Mouse (Mus musculus): ENCODE measurements at regions not wholly inside any gene's neighbourhood (a gene's known extent, or its start where the extent isn't known, plus 50 kb on each side); places are given as distances from the start of the nearest gene placed in this dataset.

DNA sequence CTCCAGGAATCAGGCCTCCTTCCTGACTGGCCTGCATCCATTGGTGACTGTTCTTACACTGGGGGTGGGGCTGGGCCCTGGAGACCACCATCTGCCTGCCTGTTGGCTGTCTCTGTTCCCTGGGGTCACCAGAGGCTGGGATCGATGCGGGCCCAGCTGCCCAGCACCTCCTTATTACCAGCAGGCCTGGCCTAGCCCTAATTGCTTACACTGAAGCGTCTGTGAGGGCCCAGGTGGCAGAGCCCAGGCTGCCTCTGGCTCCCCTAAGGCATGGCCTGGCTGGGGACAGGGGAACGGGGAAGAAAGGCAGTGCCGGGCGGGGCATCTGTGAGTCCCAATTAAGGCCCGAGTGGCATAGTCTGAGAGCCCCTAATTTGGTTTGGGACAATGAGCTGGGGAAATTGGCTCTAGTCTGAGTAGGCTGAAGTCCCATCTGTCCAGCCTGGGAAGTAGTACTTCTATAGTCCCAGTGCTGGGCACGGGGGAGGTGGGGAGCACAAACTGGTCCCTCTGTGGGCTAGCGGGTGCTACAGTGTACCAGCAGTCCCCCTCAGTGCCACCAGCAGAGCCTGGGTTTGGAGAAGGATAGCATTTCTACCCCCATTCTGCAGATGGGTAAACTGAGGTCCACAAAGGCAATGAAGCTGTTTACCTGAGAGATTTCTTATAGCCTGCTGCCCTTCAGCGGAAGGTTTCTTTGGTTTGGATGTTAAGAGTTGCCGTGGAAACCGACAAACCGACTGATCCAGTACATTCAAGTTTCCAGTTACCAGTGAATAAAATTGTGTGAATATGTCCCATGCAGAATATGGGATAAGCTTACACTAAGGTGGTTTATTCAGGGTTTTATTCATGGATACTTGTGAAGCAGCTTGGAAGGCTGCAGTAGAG is 121.6 kb downstream of the Mn1 start:
- H3K4me3 ChIP-seq = no peak overlapping the region
- H3K27ac ChIP-seq = no peak overlapping the region
- H3K36me3 ChIP-seq (ENCODE audit: control insufficient read depth, insufficient read depth, low read length) = no peaks in the 10 kb centered on the region
- H3K9ac ChIP-seq (ENCODE audit: low read depth, low read length) = no peak overlapping the region
- no peaks in the 10 kb centered on the region for H3K79me2 ChIP-seq (replicated peaks; ENCODE audit: control insufficient read depth, insufficient read depth, low read length)
- WGBS = 90% methylated on average over 13 of the region's 13 CpGs
- H3K27me3 ChIP-seq (ENCODE audit: control insufficient read depth, insufficient read depth, low read length) = no peaks in the 10 kb centered on the region
- H3K4me1 ChIP-seq (ENCODE audit: control insufficient read depth, insufficient read depth, low read length) = peaks cover 4% of the 10 kb centered on the region; the same call in 1 of the 2 replicates
- no peak for DNase-seq
- TF ChIP-seq EP300 (IDR thresholded peaks at IDR 0.05; ENCODE audit: insufficient read depth, low read depth, low read length) = no peak
- TF ChIP-seq CTCF (IDR thresholded peaks at IDR 0.05) = no peak
- TF ChIP-seq POLR2A (IDR thresholded peaks at IDR 0.05; ENCODE audit: insufficient read depth, low read depth, low read length) = no peak
- intact Hi-C loops (cut with DNase I) = loop anchor here (5.0 kb wide), 1 partner anchor 78 kb away; no protein-coding TSS in a partner anchor

DNA sequence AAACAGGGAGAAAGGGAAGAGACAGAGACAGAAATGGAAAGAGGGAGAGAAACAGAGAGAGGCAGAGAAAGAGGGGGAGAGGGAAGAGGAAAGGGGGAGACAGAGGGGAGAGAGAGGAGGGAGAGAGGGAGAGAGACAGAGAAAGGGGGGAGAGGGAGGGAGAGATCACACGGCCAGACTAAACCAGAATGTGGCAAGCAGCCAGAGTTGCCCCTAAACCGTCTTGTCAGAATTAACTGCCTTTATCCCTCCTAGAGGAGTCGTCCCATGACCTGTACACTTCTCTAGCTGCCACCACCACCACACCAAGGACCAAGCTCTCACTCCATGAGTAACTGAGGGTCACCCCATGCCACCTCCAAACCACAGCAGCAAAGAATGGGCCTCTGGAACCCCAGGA is 123.3 kb downstream of the Mn1 start:
- Histone ChIP-seq H3K9ac (ENCODE audit: low read depth, low read length) (no peak overlapping the region), H3K27me3 (ENCODE audit: control insufficient read depth, insufficient read depth, low read length) (no peaks in the 10 kb centered on the region), H3K27ac (no peak overlapping the region), H3K4me1 (ENCODE audit: control insufficient read depth, insufficient read depth, low read length) (peaks cover 2% of the 10 kb centered on the region; the same call in 1 of the 2 replicates), H3K36me3 (ENCODE audit: control insufficient read depth, insufficient read depth, low read length) (no peaks in the 10 kb centered on the region), H3K79me2 (replicated peaks; ENCODE audit: control insufficient read depth, insufficient read depth, low read length) (no peaks in the 10 kb centered on the region), H3K4me3 (no peak overlapping the region)
- no peak for TF ChIP-seq CTCF (IDR thresholded peaks at IDR 0.05)
- TF ChIP-seq POLR2A (IDR thresholded peaks at IDR 0.05; ENCODE audit: insufficient read depth, low read depth, low read length) = no peak
- TF ChIP-seq EP300 (IDR thresholded peaks at IDR 0.05; ENCODE audit: insufficient read depth, low read depth, low read length) = no peak
- DNase-seq = no peak
- intact Hi-C loops (cut with DNase I) = no loop called here
- WGBS = 37% methylated on average over 3 of the region's 3 CpGs

GRCm38 (mm10) chr5:111542077-111542476 is 124.9 kb downstream of the Mn1 start:
- no peak for TF ChIP-seq POLR2A (IDR thresholded peaks at IDR 0.05; ENCODE audit: insufficient read depth, low read depth, low read length)
- no peak for TF ChIP-seq EP300 (IDR thresholded peaks at IDR 0.05; ENCODE audit: insufficient read depth, low read depth, low read length)
- no peak for TF ChIP-seq CTCF (IDR thresholded peaks at IDR 0.05)
- WGBS = 59% methylated on average over 3 of the region's 3 CpGs
- DNase-seq = no peak

GRCm38 (mm10) chr5:111543721-111544495 is 126.7 kb downstream of the Mn1 start:
- Histone ChIP-seq H3K4me1 (ENCODE audit: control insufficient read depth, insufficient read depth, low read length) (no peaks in the 10 kb centered on the region), H3K27me3 (ENCODE audit: control insufficient read depth, insufficient read depth, low read length) (no peaks in the 10 kb centered on the region), H3K4me3 (no peak overlapping the region), H3K9ac (ENCODE audit: low read depth, low read length) (no peak overlapping the region), H3K27ac (no peak overlapping the region), H3K36me3 (ENCODE audit: control insufficient read depth, insufficient read depth, low read length) (no peaks in the 10 kb centered on the region), H3K79me2 (replicated peaks; ENCODE audit: control insufficient read depth, insufficient read depth, low read length) (no peaks in the 10 kb centered on the region)
- TF ChIP-seq CTCF (IDR thresholded peaks at IDR 0.05) (no peak), EP300 (IDR thresholded peaks at IDR 0.05; ENCODE audit: insufficient read depth, low read depth, low read length) (no peak), POLR2A (IDR thresholded peaks at IDR 0.05; ENCODE audit: insufficient read depth, low read depth, low read length) (no peak)
- 75% methylated on average over 9 of the region's 9 CpGs for WGBS
- DNase-seq = no peak
- intact Hi-C loops (cut with DNase I) = no loop called here

More at GRCm38 (mm10) chr5:111542077-111542476, 124.9 kb downstream of the Mn1 start:
- Histone ChIP-seq H3K27ac (no peak overlapping the region), H3K79me2 (replicated peaks; ENCODE audit: control insufficient read depth, insufficient read depth, low read length) (no peaks in the 10 kb centered on the region), H3K27me3 (ENCODE audit: control insufficient read depth, insufficient read depth, low read length) (no peaks in the 10 kb centered on the region), H3K4me1 (ENCODE audit: control insufficient read depth, insufficient read depth, low read length) (no peaks in the 10 kb centered on the region), H3K9ac (ENCODE audit: low read depth, low read length) (no peak overlapping the region), H3K4me3 (no peak overlapping the region), H3K36me3 (ENCODE audit: control insufficient read depth, insufficient read depth, low read length) (no peaks in the 10 kb centered on the region)
- intact Hi-C loops (cut with DNase I) = no loop called here

- 48% methylated on average over 16 of the region's 16 CpGs for WGBS
- no peak overlapping the region for H3K4me3 ChIP-seq
- H3K36me3 ChIP-seq (ENCODE audit: control insufficient read depth, insufficient read depth, low read length) = no peaks in the 10 kb centered on the region
- peaks cover 2% of the 10 kb centered on the region; the same call in 1 of the 2 replicates for H3K4me1 ChIP-seq (ENCODE audit: control insufficient read depth, insufficient read depth, low read length)
- TF ChIP-seq POLR2A (IDR thresholded peaks at IDR 0.05; ENCODE audit: insufficient read depth, low read depth, low read length) (no peak), EP300 (IDR thresholded peaks at IDR 0.05; ENCODE audit: insufficient read depth, low read depth, low read length) (no peak), CTCF (IDR thresholded peaks at IDR 0.05) (peak; percentile 42)
- no peak overlapping the region for H3K27ac ChIP-seq
- no peaks in the 10 kb centered on the region for H3K27me3 ChIP-seq (ENCODE audit: control insufficient read depth, insufficient read depth, low read length)
- intact Hi-C loops (cut with DNase I) = no loop called here
- DNase-seq = no peak
- H3K79me2 ChIP-seq (replicated peaks; ENCODE audit: control insufficient read depth, insufficient read depth, low read length) = no peaks in the 10 kb centered on the region
- H3K9ac ChIP-seq (ENCODE audit: low read depth, low read length) = no peak overlapping the region
These were observed 136.6 kb downstream of the Mn1 start for GRCm38 (mm10) chr5:111553471-111554382.
